Mouse (Mus musculus) hindbrain, embryonic 11.5 days (tissue): ENCODE data around the gene 1700015F17Rik. TPM values are rescaled to one million over a fixed set of nuclear protein-coding genes. Genes with fewer than 3 reads are reported as not detected.
A peak's percentile ranks its signal among the peaks of the same experiment; 100 is the strongest.

ENCODE experiments used
- ATAC-seq: fragments of 200-750 bp; cut with Nextera tagmentation; 2 replicates; pipeline ENCODE4 v1.8.0; 2017; ENCODE audit warnings: mild to moderate bottlenecking, moderate TSS enrichment, moderate library complexity; ENCODE audit not compliant: low FRiP score
- DNase-seq: peaks from one replicate; pipeline ENCODE4 v3.0.0-alpha.2; 2015; ENCODE audit warnings: low spot score
- H3K27ac ChIP-seq: fragments of 300-500 bp; sonication (generic); 2 replicates; pipeline ENCODE4 v1.5.1; 2014; ENCODE audit warnings: mild to moderate bottlenecking, low read depth, low read length
- H3K27me3 ChIP-seq: fragments of 300-500 bp; sonication (generic); 2 replicates; pipeline ENCODE4 v1.6.1; 2014; ENCODE audit warnings: mild to moderate bottlenecking, low read length, moderate library complexity, mixed read lengths; ENCODE audit not compliant: control insufficient read depth, insufficient read depth
- H3K36me3 ChIP-seq: fragments of 300-500 bp; sonication (generic); 2 replicates; pipeline ENCODE4 v1.6.1; 2014; ENCODE audit warnings: mild to moderate bottlenecking, low read length, moderate library complexity, mixed read lengths; ENCODE audit not compliant: control insufficient read depth, insufficient read depth
- H3K4me1 ChIP-seq: fragments of 300-500 bp; sonication (generic); replicated peaks from 2 replicates; pipeline ENCODE4 v1.6.1; 2014; ENCODE audit warnings: low read length, mixed read lengths; ENCODE audit not compliant: control insufficient read depth, insufficient read depth
- H3K4me2 ChIP-seq: fragments of 300-500 bp; sonication (generic); replicated peaks from 2 replicates; pipeline ENCODE4 v1.6.1; 2014; ENCODE audit warnings: mild to moderate bottlenecking, low read depth, low read length
- H3K4me3 ChIP-seq: fragments of 300-500 bp; sonication (generic); 2 replicates; pipeline ENCODE4 v1.5.1; 2014; ENCODE audit warnings: low read depth, low read length
- H3K9ac ChIP-seq: fragments of 300-500 bp; sonication (generic); 2 replicates; pipeline ENCODE4 v1.6.1; 2014; ENCODE audit warnings: low read depth, low read length
- H3K9me3 ChIP-seq: fragments of 300-500 bp; sonication (generic); 2 replicates; pipeline ENCODE4 v1.6.1; 2016; ENCODE audit warnings: low read length; ENCODE audit not compliant: control insufficient read depth
- WGBS: fragments of 180-500 bp; shearing (Covaris S2); extraction: QIAGEN DNeasy Blood & Tissue Kit; methylation state at CpG from one replicate; pipeline ENCODE4 v1.1.7; 2014; 5-methylcytosine and 5-hydroxymethylcytosine counted together
- polyA plus RNA-seq: library from polyadenylated mRNA; unstranded; fragments of >200 nt; fragmentation: Nextera tagmentation; extraction: Ambion mirVana; gene quantifications from 2 replicates; pipeline ENCODE4 v1.2.1, GENCODE M21; 2014

Gene 1700015F17Rik
- polyA plus RNA-seq, 1 experiment from 2014 or later, result not detected

DNA sequence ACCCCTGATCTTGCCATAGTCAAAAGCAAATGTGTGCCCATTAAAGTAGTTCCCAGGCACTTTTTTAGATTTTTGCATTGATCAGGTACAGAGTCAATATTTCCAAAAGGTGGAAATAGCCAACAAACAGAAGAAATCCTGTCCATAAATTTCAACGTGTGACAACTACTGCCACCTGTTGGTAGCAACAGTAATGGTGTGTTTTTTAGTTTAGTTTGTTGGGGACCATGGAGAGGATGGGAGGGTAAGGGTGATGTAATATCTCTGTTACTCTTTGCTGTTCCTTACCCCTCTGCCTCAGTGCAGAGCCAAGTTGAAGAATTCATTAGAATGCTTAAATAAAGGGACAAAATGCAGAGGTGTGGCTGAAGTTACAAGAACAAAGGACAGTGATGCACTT, 2.7 kb upstream of the 1700015F17Rik start:
- H3K27ac ChIP-seq, result no peak overlapping the region
- H3K36me3 ChIP-seq, result no peaks in the 10 kb centered on the region
- DNase-seq, result peak; percentile 52
- no peaks in the 10 kb centered on the region for H3K27me3 ChIP-seq
- H3K4me3 ChIP-seq, result no peak overlapping the region
- H3K9ac ChIP-seq, result no peak overlapping the region
- no peaks in the 10 kb centered on the region for H3K4me1 ChIP-seq
- no peak for ATAC-seq
- WGBS, result 8% methylated on average over 1 of the region's 1 CpGs
- no peak overlapping the region for H3K4me2 ChIP-seq
- H3K9me3 ChIP-seq, result no peaks in the 10 kb centered on the region

DNA sequence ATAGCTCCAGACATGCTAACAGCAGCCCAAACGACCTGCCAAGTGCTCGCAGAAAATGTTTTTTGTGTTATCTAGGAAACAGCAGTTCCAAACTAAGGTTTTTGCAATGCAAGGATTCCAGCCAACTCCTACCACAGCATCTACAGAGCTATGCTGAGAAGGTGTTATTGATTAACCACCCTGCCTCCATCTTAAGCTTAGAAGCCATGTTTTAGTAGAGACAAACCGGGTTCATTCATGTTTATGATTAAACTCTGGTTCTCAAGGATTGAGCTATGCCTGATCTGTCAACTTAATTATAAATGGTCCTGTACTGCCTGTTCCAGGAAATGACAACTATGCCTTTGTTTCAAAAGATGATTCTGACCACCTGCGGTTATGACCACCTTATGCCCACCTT, 2.8 kb downstream of the 1700015F17Rik start:
- H3K4me3 ChIP-seq, result no peak overlapping the region
- H3K36me3 ChIP-seq, result no peaks in the 10 kb centered on the region
- H3K27me3 ChIP-seq, result no peaks in the 10 kb centered on the region
- no peak overlapping the region for H3K9ac ChIP-seq
- no peak overlapping the region for H3K27ac ChIP-seq
- DNase-seq (no peak), ATAC-seq (no peak)
- H3K4me2 ChIP-seq, result no peak overlapping the region
- no peaks in the 10 kb centered on the region for H3K9me3 ChIP-seq
- 95% methylated on average over 4 of the region's 4 CpGs for WGBS
- no peaks in the 10 kb centered on the region for H3K4me1 ChIP-seq

DNA sequence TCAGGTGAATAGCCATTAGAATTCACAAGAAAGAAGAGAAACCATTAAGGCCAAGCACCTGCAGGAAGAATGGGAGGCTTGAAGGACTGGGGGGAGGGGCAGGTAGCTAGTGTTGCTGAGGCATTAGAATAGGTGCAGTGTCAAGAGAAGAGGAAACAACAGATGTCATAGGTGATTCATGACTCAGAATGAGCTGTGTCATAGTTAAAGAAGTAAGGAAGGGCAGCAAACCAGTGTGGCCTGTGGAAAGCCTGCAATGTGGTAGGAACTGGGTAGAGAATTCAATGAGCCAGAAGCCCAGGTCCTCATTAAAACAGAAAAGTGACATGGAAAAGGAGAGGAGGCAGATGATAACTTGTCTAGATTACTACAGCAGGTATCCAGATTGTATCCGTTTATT, 13.7 kb downstream of the 1700015F17Rik start:
- Histone ChIP-seq H3K9me3 (no peaks in the 10 kb centered on the region), H3K4me1 (no peaks in the 10 kb centered on the region), H3K36me3 (no peaks in the 10 kb centered on the region), H3K4me3 (no peak overlapping the region), H3K27me3 (no peaks in the 10 kb centered on the region), H3K9ac (no peak overlapping the region), H3K4me2 (no peak overlapping the region), H3K27ac (no peak overlapping the region)
- 88% methylated on average over 1 of the region's 1 CpGs for WGBS
- no peak for ATAC-seq
- DNase-seq, result no peak

DNA sequence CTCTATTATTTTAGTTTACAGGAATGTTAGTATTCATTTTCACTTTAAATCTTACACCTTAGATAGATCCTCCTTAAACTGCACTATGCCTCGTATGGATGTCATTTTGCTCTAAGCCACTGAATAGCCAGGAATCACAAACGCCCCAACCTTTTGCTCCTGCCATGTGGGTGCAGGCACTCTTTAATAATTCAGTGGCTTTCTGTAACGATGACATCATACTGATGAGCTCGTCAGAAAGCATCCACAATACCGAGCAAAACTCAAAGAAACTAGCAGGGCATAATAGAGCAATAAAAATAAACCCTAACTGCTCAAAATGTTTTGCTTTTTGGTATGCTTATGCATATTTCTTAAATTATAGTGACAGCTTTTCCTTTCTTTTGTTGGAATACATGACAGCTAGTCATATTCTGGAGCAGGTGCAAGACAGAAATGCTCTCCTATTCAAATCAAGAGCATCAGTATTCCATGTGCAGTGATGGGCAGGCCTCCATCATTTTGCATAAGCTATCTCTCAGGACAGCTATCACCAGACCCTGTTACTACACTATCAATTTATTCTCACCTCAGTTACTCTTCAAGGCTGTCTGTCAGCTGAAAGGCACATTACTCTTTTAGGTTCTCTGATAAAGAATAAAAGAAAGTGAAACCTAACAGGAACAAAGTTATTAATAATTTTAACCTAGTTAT, 47.1 kb downstream of the 1700015F17Rik start:
- DNase-seq (peak; percentile 21), ATAC-seq (peak; percentile 72)
- WGBS, result 60% methylated on average over 5 of the region's 5 CpGs
- Histone ChIP-seq H3K4me3 (no peak overlapping the region), H3K9me3 (no peaks in the 10 kb centered on the region), H3K4me1 (no peaks in the 10 kb centered on the region), H3K27me3 (no peaks in the 10 kb centered on the region), H3K27ac (no peak overlapping the region), H3K4me2 (no peak overlapping the region), H3K9ac (no peak overlapping the region), H3K36me3 (no peaks in the 10 kb centered on the region)

DNA sequence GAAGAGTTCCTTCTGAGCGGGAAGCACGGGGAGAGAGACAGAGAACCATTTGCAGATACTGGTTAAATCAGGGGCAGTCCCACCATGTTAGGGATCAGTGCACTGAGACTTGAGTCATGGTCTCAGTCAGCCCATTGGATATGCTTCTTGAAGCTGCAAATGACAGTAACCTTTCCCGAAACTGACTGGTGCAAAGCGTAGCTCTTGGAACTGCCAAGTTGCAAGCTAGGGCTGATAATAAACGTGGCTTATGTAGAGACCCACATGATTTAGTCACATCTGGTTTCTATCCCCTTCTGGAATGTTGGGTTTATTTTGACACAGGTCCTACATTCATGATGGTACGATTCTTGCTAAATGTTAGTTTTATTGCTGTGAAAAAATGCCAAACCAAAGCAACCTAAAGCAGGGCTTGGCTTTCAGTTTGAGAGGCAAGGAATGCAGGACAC, 55.2 kb downstream of the 1700015F17Rik start:
- H3K4me2 ChIP-seq, result no peak overlapping the region
- H3K27me3 ChIP-seq, result no peaks in the 10 kb centered on the region
- no peaks in the 10 kb centered on the region for H3K36me3 ChIP-seq
- no peak for ATAC-seq
- no peaks in the 10 kb centered on the region for H3K4me1 ChIP-seq
- H3K27ac ChIP-seq, result no peak overlapping the region
- no peak overlapping the region for H3K9ac ChIP-seq
- no peak overlapping the region for H3K4me3 ChIP-seq
- WGBS, result 83% methylated on average over 6 of the region's 6 CpGs
- no peaks in the 10 kb centered on the region for H3K9me3 ChIP-seq
- DNase-seq, result no peak

DNA sequence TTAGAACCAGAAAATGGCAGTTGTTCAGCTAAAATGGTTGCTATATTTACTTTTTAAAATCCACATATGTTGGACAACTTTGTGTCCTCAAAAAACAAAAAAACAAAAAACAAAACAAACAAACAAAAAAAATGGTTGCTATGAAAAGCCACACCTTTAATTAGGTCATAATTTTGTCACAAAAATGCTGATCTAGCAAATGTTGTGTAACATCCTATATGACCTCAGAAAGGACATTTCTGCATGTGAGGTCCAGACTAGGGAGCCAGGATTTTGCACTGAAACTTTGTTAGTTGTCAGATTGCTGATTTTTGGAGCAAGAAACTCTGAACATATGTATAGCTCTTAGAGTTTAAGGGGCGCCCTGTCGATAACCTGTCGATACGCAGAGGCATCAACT, 55.9 kb downstream of the 1700015F17Rik start:
- DNase-seq (no peak), ATAC-seq (no peak)
- Histone ChIP-seq H3K36me3 (no peaks in the 10 kb centered on the region), H3K27ac (no peak overlapping the region), H3K9ac (no peak overlapping the region), H3K4me3 (no peak overlapping the region), H3K27me3 (no peaks in the 10 kb centered on the region), H3K4me1 (no peaks in the 10 kb centered on the region), H3K4me2 (no peak overlapping the region), H3K9me3 (no peaks in the 10 kb centered on the region)
- WGBS, result 96% methylated on average over 4 of the region's 4 CpGs

DNA sequence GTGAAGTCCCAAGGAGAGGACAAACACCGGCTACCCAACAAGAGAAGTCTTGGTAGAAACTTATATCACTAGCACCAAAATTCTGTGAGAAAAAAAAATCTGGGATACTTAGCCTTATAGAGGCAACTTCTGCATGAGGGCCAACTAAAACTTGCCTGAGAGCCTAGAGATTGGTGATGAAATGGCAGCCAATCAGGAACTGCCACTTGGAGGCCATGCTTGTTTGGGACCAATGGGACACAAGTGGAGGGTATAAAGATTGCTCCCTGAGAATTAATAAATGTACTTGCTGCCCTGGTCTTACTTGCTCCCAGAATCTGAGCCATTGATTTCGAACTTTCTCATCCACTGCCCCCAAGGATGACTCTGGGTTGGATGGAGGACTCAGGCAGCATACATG, 57.5 kb downstream of the 1700015F17Rik start:
- DNase-seq (no peak), ATAC-seq (no peak)
- H3K36me3 ChIP-seq, result no peaks in the 10 kb centered on the region
- 89% methylated on average over 2 of the region's 2 CpGs for WGBS
- no peak overlapping the region for H3K4me2 ChIP-seq
- no peak overlapping the region for H3K4me3 ChIP-seq
- no peaks in the 10 kb centered on the region for H3K4me1 ChIP-seq
- H3K9me3 ChIP-seq, result no peaks in the 10 kb centered on the region
- H3K27ac ChIP-seq, result no peak overlapping the region
- H3K27me3 ChIP-seq, result no peaks in the 10 kb centered on the region
- H3K9ac ChIP-seq, result no peak overlapping the region

DNA sequence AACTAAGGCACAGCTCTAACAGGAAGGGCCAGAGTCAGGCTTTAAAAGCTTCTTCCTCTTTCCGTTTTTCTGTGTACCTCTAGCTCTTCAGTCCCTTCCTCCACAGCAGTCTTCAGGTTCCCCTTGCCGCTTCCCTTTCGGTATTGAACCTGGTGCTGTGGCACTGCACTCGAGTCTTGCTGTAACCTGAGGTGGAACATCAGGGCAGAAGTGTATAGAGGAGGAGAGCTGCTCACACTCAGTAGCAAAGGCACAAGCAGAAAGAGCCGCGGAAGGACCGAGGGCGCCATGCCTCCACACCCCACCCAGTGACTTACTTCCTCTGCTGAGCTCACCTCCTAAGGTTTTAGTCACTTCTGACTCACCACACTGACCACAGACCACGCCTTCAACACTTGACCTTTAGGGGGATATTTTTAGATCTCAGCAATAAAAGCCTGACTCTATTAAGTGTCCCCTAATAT, 58.9 kb downstream of the 1700015F17Rik start, which contains the start of gene Cdk14:
TSS of gene Cdk14 (minus strand) at position 321 of the 464 bp plus-strand sequence.
- Histone ChIP-seq H3K9me3 (no peaks in the 10 kb centered on the region), H3K36me3 (no peaks in the 10 kb centered on the region), H3K4me3 (no peak within 1 kb of the TSS), H3K27me3 (no peaks in the 10 kb centered on the region), H3K27ac (no peak within 1 kb of the TSS), H3K9ac (no peak within 1 kb of the TSS), H3K4me1 (no peaks in the 10 kb centered on the region), H3K4me2 (no peak within 1 kb of the TSS)
- WGBS, result 82% methylated on average over 9 of the region's 9 CpGs
- DNase-seq, result no peak
- ATAC-seq, result no peak

DNA sequence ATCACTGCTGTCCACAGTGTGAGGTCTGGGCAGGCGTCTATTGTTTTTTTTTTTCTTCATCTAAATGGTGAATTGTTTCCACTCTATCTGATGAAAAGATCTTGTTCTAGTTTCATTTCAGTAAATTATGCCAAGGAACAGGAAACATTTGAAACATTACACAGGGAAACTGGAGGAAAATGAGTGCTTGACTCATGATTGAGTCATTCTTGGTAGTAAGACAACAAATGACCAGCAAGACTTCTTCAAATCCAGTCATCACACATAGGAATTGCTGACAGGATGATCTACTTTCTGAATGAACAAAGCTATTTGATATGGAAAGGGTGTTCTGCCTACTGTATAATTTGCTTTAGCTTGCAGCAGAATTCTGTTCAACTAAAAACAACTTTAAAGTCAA, 59.7 kb downstream of the 1700015F17Rik start:
- Histone ChIP-seq H3K4me2 (no peak overlapping the region), H3K27me3 (no peaks in the 10 kb centered on the region), H3K9me3 (no peaks in the 10 kb centered on the region), H3K4me3 (no peak overlapping the region), H3K36me3 (no peaks in the 10 kb centered on the region), H3K4me1 (no peaks in the 10 kb centered on the region), H3K27ac (no peak overlapping the region), H3K9ac (no peak overlapping the region)
- DNase-seq (no peak), ATAC-seq (no peak)
- 93% methylated on average over 1 of the region's 1 CpGs for WGBS
